Mouse (Mus musculus) embryonic facial prominence, embryonic 15.5 days (tissue): ENCODE results near the gene N4bp2l2. TPM values are rescaled to one million over a fixed set of nuclear protein-coding genes. Genes with fewer than 3 reads are reported as not detected.

ENCODE experiments used
- ATAC-seq: fragments of 200-750 bp; cut with Nextera tagmentation; 2 replicates; pipeline ENCODE4 v1.8.0; 2017; ENCODE audit warnings: low read depth, moderate TSS enrichment; ENCODE audit not compliant: insufficient number of reproducible peaks, low FRiP score, low TSS enrichment
- H3K27ac ChIP-seq: fragments of 300-500 bp; sonication (generic); replicated peaks from 2 replicates; pipeline ENCODE4 v1.5.1; 2015; ENCODE audit warnings: mild to moderate bottlenecking, inconsistent platforms
- H3K27me3 ChIP-seq: fragments of 300-500 bp; sonication (generic); 2 replicates; pipeline ENCODE4 v1.6.1; 2015; ENCODE audit warnings: inconsistent platforms
- H3K36me3 ChIP-seq: fragments of 300-500 bp; sonication (generic); 2 replicates; pipeline ENCODE4 v1.6.1; 2015; ENCODE audit warnings: mild to moderate bottlenecking, inconsistent platforms
- H3K4me1 ChIP-seq: fragments of 300-500 bp; sonication (generic); 2 replicates; pipeline ENCODE4 v1.6.1; 2015; ENCODE audit warnings: inconsistent platforms
- H3K4me2 ChIP-seq: fragments of 300-500 bp; sonication (generic); replicated peaks from 2 replicates; pipeline ENCODE4 v1.6.1; 2015; ENCODE audit warnings: mild to moderate bottlenecking, inconsistent platforms
- H3K4me3 ChIP-seq: fragments of 300-500 bp; sonication (generic); replicated peaks from 2 replicates; pipeline ENCODE4 v1.5.1; 2015; ENCODE audit warnings: mild to moderate bottlenecking, inconsistent platforms
- H3K9ac ChIP-seq: fragments of 300-500 bp; sonication (generic); 2 replicates; pipeline ENCODE4 v1.6.1; 2015; ENCODE audit warnings: inconsistent platforms
- H3K9me3 ChIP-seq: fragments of 300-500 bp; sonication (generic); replicated peaks from 2 replicates; pipeline ENCODE4 v1.6.1; 2016; ENCODE audit warnings: inconsistent platforms
- WGBS: fragments of 180-500 bp; shearing (Covaris S2); methylation state at CpG from one replicate; pipeline ENCODE4 v1.1.7; 2015; 5-methylcytosine and 5-hydroxymethylcytosine counted together
- polyA plus RNA-seq: library from polyadenylated mRNA; unstranded; fragments of >200 nt; fragmentation: Nextera tagmentation; extraction: Ambion mirVana; gene quantifications from 2 replicates; pipeline ENCODE4 v1.2.1, GENCODE M21; 2015

N4bp2l2 gene
- polyA plus RNA-seq, 1 experiment from 2014 or later, result 41.4 TPM

DNA sequence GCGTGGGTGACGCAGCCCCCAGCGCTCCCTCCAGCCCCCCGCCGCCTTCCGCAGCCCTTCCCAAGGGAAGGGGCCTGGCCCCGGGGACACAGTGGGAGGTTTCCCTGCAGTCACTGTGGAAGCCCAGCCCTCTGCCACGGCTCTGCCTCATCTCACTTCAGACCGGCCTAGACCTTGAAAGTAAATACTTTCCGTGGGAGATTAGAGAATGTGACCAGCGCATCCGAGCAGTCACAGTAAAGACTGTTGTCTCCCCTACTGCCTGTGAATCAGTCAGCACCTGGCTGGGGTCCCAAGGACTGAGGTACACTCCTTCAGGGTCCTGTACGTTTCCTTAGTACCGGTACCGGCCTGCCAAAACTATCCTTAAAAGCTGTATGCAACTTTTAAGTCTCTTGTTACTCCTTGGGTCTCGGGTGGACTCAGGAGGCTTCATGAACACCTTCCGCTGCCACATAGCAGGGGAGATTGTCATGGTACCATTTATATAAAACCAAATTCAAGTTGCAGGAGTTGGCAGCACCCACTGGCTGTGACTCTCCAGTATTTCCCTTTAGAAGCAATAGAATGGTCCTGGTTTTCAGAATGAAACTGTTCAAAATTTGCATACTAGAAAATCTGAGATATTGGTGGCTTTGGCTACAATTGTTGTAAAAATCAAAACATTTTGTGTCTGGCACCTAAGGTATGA lies 71.2 kb downstream of the N4bp2l2 start:
- no peaks in the 10 kb centered on the region for H3K9me3 ChIP-seq
- ATAC-seq, result no peak
- H3K4me1 ChIP-seq, result peaks cover 16% of the 10 kb centered on the region
- 6% methylated on average over 17 of the region's 17 CpGs for WGBS
- H3K4me2 ChIP-seq, result peak overlapping the region; percentile 99
- peak overlapping the region; percentile 78 for H3K4me3 ChIP-seq
- H3K36me3 ChIP-seq, result no peaks in the 10 kb centered on the region
- peak overlapping the region; percentile 53 for H3K9ac ChIP-seq
- no peak overlapping the region for H3K27ac ChIP-seq
- H3K27me3 ChIP-seq, result peaks cover 34% of the 10 kb centered on the region

DNA sequence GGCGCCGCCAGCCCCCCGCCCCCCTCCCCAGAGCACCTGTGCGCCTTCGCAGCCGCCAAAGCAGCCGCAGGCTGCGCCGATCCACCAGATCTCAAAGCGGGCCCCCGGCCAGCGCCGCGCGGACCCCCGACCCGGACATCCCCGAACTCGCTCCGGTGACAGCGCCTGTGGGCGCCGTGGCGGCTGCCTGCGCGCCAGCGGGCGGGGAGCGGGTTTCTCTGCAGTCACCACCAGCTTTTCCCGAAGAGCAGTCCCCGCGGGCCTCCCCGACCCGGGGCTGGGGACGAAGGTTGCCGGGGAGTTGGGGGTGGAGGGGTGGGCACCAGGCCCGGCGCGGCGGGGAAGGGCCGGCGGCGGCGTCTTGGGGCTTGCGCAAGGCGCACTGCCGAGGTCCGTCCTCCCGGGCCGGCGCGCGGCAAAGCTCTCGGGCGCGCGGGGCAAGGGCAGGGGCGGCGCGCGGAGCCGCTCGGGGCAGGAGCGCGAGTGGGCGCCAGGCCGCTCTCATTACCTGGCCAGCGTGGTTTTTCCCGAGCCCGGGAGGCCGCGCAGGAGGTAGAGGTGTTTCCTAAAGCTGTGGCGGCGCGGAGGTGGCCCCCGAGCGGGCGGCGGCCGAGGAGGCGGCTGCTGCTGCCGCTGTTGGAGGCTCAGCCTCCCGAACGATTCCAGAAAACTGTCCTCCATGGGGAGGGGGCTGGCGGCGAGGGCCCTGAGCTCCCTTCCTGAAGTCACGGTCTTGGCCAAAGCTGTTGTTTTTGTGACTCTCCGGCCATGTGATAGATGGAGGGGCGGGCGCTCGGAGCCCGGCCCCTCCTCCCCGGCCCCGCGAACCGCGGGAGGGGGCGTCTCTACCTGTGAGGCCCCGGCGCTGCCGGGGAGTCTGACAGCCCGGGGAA lies 72.0 kb downstream of the N4bp2l2 start:
- Histone ChIP-seq H3K4me1 (peaks cover 16% of the 10 kb centered on the region), H3K9me3 (no peaks in the 10 kb centered on the region), H3K36me3 (no peaks in the 10 kb centered on the region), H3K27ac (0 out of 2 replicates have a peak overlapping the region, but pooled peaks have one; percentile 28), H3K27me3 (peaks cover 34% of the 10 kb centered on the region), H3K4me2 (peak overlapping the region; percentile 99), H3K9ac (peak overlapping the region; percentile 53), H3K4me3 (peak overlapping the region; percentile 78)
- WGBS, result under 1% methylated on average over 99 of the region's 102 CpGs
- peak; percentile 69 for ATAC-seq

- Histone ChIP-seq H3K4me3 (peak overlapping the region; percentile 78), H3K36me3 (no peaks in the 10 kb centered on the region), H3K9ac (peak overlapping the region; percentile 53), H3K27ac (0 out of 2 replicates have a peak overlapping the region, but pooled peaks have one; percentile 28), H3K4me2 (peak overlapping the region; percentile 99), H3K27me3 (peaks cover 33% of the 10 kb centered on the region), H3K4me1 (peaks cover 16% of the 10 kb centered on the region), H3K9me3 (no peaks in the 10 kb centered on the region)
- WGBS, result 10% methylated on average over 38 of the region's 40 CpGs
- ATAC-seq, result no peak
Measured at GRCm38 (mm10) chr5:150592904-150593755, 72.9 kb downstream of the N4bp2l2 start.

- no peak overlapping the region for H3K4me2 ChIP-seq
- H3K4me3 ChIP-seq, result peak overlapping the region; percentile 78; the same call in 1 of the 2 replicates
- no peak for ATAC-seq
- no peak overlapping the region for H3K9ac ChIP-seq
- H3K9me3 ChIP-seq, result no peaks in the 10 kb centered on the region
- H3K36me3 ChIP-seq, result no peaks in the 10 kb centered on the region
- peaks cover 16% of the 10 kb centered on the region for H3K4me1 ChIP-seq
- 67% methylated on average over 13 of the region's 13 CpGs for WGBS
- H3K27ac ChIP-seq, result no peak overlapping the region
- H3K27me3 ChIP-seq, result peaks cover 25% of the 10 kb centered on the region
Measured at GRCm38 (mm10) chr5:150592186-150592903, 73.6 kb downstream of the N4bp2l2 start.

DNA sequence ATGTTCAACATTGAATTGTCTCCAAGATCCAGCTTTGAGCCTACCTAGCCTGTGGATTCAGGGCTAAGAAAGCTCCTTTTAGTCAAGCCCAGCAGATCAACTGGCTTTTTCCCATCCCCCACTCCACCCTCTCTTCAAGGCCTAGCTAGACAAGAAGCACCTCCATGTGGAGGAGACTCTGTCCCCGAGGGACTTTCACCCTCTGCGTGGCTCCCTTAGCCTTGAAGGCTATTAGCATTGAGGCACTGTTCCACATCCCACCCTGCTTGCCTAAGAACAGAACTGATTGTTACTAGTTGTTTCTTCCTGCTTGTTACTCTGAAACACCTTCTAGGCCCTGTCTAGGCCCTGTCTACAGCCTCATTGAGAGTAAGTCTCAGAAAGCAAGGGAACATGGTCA lies 76.0 kb downstream of the N4bp2l2 start:
- Histone ChIP-seq H3K9ac (no peak overlapping the region), H3K27me3 (peaks cover 16% of the 10 kb centered on the region), H3K4me1 (peaks cover 16% of the 10 kb centered on the region), H3K36me3 (no peaks in the 10 kb centered on the region), H3K27ac (no peak overlapping the region), H3K9me3 (no peaks in the 10 kb centered on the region), H3K4me3 (no peak overlapping the region), H3K4me2 (no peak overlapping the region)
- ATAC-seq, result no peak
- 71% methylated on average over 2 of the region's 2 CpGs for WGBS

DNA sequence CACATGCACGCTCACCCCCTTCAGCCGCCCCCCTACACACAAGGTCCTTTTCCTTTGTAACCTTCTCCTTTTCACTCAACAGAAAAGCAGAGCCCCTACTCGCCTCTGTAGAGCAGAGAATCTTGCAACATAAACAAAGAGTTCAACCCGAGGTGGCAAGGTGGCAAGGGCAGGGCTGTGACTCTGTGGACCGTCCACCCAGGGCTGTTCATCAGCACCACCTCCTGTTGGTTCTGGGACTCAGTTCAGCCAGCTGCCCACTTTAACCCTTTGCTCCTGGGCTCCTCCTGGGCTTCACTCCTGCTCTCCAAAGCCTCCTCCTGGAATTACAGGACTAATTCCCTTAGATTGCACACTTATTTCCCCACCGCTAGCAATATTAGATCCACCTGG lies 81.7 kb downstream of the N4bp2l2 start:
- no peak overlapping the region for H3K4me2 ChIP-seq
- ATAC-seq, result no peak
- H3K27me3 ChIP-seq, result no peaks in the 10 kb centered on the region
- H3K27ac ChIP-seq, result no peak overlapping the region
- no peaks in the 10 kb centered on the region for H3K4me1 ChIP-seq
- no peaks in the 10 kb centered on the region for H3K36me3 ChIP-seq
- H3K4me3 ChIP-seq, result no peak overlapping the region
- 44% methylated on average over 6 of the region's 6 CpGs for WGBS
- no peak overlapping the region for H3K9ac ChIP-seq
- no peaks in the 10 kb centered on the region for H3K9me3 ChIP-seq

- ATAC-seq, result no peak
- Histone ChIP-seq H3K4me1 (no peaks in the 10 kb centered on the region), H3K9ac (no peak overlapping the region), H3K36me3 (no peaks in the 10 kb centered on the region), H3K27ac (no peak overlapping the region), H3K4me2 (no peak overlapping the region), H3K27me3 (no peaks in the 10 kb centered on the region), H3K9me3 (no peaks in the 10 kb centered on the region), H3K4me3 (no peak overlapping the region)
- WGBS, result 61% methylated on average over 5 of the region's 5 CpGs
Measured at GRCm38 (mm10) chr5:150583622-150584336, 82.2 kb downstream of the N4bp2l2 start.

DNA sequence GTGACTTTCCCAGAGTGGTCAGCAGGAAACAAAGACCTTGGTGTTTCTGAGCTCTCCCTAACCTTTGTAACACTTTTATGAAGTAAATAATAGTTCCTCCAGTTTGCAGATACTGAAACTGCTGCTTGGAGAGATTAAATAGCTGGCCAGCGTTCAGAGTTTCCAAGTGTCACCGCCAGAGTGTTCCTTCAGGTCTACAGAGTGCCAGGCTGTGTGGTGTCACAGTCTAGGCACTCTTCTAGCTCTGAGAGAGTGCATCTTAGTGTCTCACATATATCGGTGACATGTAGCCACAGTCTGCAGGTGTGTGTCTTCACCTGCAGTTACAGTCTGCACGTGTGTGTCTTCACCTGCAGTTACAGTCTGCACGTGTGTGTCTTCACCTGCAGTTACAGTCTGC lies 82.8 kb downstream of the N4bp2l2 start:
- Histone ChIP-seq H3K9ac (no peak overlapping the region), H3K4me2 (no peak overlapping the region), H3K27ac (no peak overlapping the region), H3K9me3 (no peaks in the 10 kb centered on the region), H3K36me3 (no peaks in the 10 kb centered on the region), H3K27me3 (no peaks in the 10 kb centered on the region), H3K4me3 (no peak overlapping the region), H3K4me1 (no peaks in the 10 kb centered on the region)
- ATAC-seq, result no peak
- 84% methylated on average over 5 of the region's 5 CpGs for WGBS

GRCm38 (mm10) chr5:150581180-150581579 lies 84.8 kb downstream of the N4bp2l2 start:
- 70% methylated on average over 6 of the region's 6 CpGs for WGBS
- no peaks in the 10 kb centered on the region for H3K9me3 ChIP-seq
- H3K27ac ChIP-seq, result no peak overlapping the region

DNA sequence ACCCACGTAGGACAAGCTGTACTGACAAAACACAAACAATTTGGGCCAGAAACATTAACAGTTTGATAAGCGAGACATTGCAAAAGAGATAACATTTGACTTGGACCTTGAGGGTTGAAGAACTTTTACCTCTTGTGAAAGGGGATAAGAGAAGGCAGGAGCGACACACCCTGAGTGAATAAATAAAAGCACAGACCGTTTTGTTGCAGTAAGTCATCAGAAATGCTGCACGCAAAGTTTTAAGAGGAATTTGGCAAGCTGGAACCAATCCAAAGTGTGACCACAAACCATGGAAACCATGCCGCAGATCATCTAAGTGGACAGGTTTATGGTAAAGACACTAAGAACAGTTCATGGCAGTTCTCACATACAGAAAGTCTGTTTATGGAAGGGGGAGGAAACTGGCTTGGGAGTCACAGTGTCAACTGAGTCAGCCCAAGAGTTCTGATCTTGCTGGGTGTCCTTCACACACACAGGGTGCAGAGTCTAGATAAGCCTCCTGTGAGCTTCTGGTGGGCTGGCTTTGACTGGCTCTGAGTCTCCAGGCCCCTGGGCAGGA lies 87.3 kb downstream of the N4bp2l2 start:
- no peaks in the 10 kb centered on the region for H3K4me1 ChIP-seq
- WGBS, result 46% methylated on average over 6 of the region's 6 CpGs
- no peaks in the 10 kb centered on the region for H3K9me3 ChIP-seq
- no peak overlapping the region for H3K4me3 ChIP-seq
- no peak for ATAC-seq
- no peak overlapping the region for H3K4me2 ChIP-seq
- H3K27ac ChIP-seq, result no peak overlapping the region
- H3K9ac ChIP-seq, result no peak overlapping the region
- no peaks in the 10 kb centered on the region for H3K36me3 ChIP-seq
- H3K27me3 ChIP-seq, result no peaks in the 10 kb centered on the region

More at GRCm38 (mm10) chr5:150581180-150581579, 84.8 kb downstream of the N4bp2l2 start:
- H3K36me3 ChIP-seq, result no peaks in the 10 kb centered on the region
- H3K4me3 ChIP-seq, result no peak overlapping the region
- ATAC-seq, result no peak
- H3K27me3 ChIP-seq, result no peaks in the 10 kb centered on the region
- H3K9ac ChIP-seq, result no peak overlapping the region
- no peak overlapping the region for H3K4me2 ChIP-seq
- no peaks in the 10 kb centered on the region for H3K4me1 ChIP-seq
